In the genomic region with DNA sequence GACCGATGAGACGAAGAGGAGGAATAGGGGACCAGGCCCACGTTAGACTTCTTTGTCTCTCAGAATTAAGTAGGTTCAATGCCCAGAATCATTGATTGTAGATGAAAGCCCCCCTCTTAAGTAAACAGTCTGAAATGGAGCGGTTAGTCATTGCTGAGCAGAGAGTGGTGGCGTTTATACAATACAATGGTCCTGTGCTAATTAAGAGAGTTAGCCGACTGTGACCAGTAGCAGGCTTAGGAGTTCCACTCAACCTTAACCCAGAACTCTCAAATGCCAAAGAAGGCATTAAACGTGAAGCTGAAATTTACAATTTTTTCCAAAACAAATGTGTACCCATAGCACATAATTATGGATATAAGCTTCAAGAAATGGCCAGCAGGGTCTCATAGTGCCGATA, we compare ENCODE assay signal across 22 mouse cellular contexts.
"Had no signal": no experiment of that assay in that cellular context is flagged by ENCODE, and none has a peak within 500 bp of the region (broad histone marks: within the 10 kb centered on the region; RNA-seq: fewer than 3 reads in every experiment).

No protein-coding gene starts in this region.

- H3K4me2 ChIP-seq: limb, embryonic 13.5 days; liver, embryonic 12.5 days; liver, embryonic 15.5 days; lung, embryonic 15.5 days; midbrain, embryonic 13.5 days; neural tube, embryonic 13.5 days; stomach, embryonic 15.5 days had no signal

- H3K36me3 ChIP-seq: limb, embryonic 10.5 days; limb, embryonic 13.5 days; liver, embryonic 12.5 days; liver, embryonic 15.5 days; lung, embryonic 15.5 days; neural tube, embryonic 13.5 days; stomach, embryonic 15.5 days had no signal

- H3K9ac ChIP-seq: limb, embryonic 13.5 days; liver, embryonic 12.5 days; liver, embryonic 15.5 days; lung, embryonic 15.5 days; midbrain, embryonic 13.5 days; neural tube, embryonic 13.5 days; stomach, embryonic 15.5 days had no signal

- H3K27me3 ChIP-seq: limb, embryonic 13.5 days; lung, embryonic 15.5 days; midbrain, embryonic 13.5 days; neural tube, embryonic 13.5 days; stomach, embryonic 15.5 days had no signal

- H3K27ac ChIP-seq: limb, embryonic 10.5 days; limb, embryonic 13.5 days; liver, embryonic 12.5 days; liver, embryonic 15.5 days; lung, embryonic 15.5 days; midbrain, embryonic 10.5 days; midbrain, embryonic 13.5 days; neural tube, embryonic 13.5 days; stomach, embryonic 15.5 days had no signal

- H3K4me1 ChIP-seq: liver, embryonic 12.5 days had no signal

- H3K9me3 ChIP-seq: limb, embryonic 10.5 days; limb, embryonic 13.5 days; liver, embryonic 12.5 days; liver, embryonic 15.5 days; lung, embryonic 15.5 days; midbrain, embryonic 13.5 days; neural tube, embryonic 13.5 days; stomach, embryonic 15.5 days had no signal

- H3K4me3 ChIP-seq: limb, embryonic 10.5 days; limb, embryonic 13.5 days; liver, embryonic 12.5 days; liver, embryonic 15.5 days; lung, embryonic 15.5 days; megakaryocyte, embryonic 14.5 days; midbrain, embryonic 10.5 days; midbrain, embryonic 13.5 days; myocyte; neural tube, embryonic 13.5 days; stomach, embryonic 15.5 days had no signal

- ATAC-seq: inflammation-experienced regulatory T-cells, adult 6 months; intestine, embryonic 16.5 days; liver, embryonic 12.5 days; midbrain, embryonic 13.5 days; midbrain, embryonic 16.5 days had no signal

- DNase-seq: liver; lung, adult 18-20 months; lung, postnatal 10 days; lung, postnatal 36 days; retina, postnatal 1 day; right cerebral cortex, postnatal 25 days; spleen, adult 18-20 months; thymus, postnatal 25 days had no signal
